In genomic region chr2:125303764-125304384, GRCm38 (mm10) we compare ENCODE assay signal across 11 mouse cellular contexts. TPM values are rescaled to one million over a fixed set of nuclear protein-coding genes. Genes with fewer than 3 reads are reported as not detected.
A peak's percentile ranks its signal among the peaks of the same experiment; 100 is the strongest.
DNase-seq lines count a peak whose midpoint lies in the region; ATAC-seq and TF ChIP-seq lines count a peak whose summit lies in the region.
"Had no signal": no experiment of that assay in that cellular context is flagged by ENCODE, and none has a peak within 500 bp of the region (broad histone marks: within the 10 kb centered on the region; RNA-seq: fewer than 3 reads in every experiment).

No protein-coding gene starts in this region.

- peak; percentile 54 for TF ChIP-seq CTCF in lung, adult 2 months (IDR thresholded peaks at IDR 0.05; ENCODE audit: insufficient read depth, low read length)

- no peak for TF ChIP-seq POLR2A in lung, adult 2 months (IDR thresholded peaks at IDR 0.05; ENCODE audit: borderline replicate concordance, extremely low read depth, low read depth, low read length)

- peak; percentile 50; the same call in 1 of the 2 replicates for ATAC-seq in frontal cortex, adult (ENCODE audit: low TSS enrichment)
- ATAC-seq: forebrain, embryonic 15.5 days had no signal

- DNase-seq in frontal cortex, postnatal 25 days (ENCODE audit: low spot score in 2 of 2): no peak
- DNase-seq in lung, adult 2 months: no peak
- DNase-seq in lung, postnatal 25 days (ENCODE audit: low spot score): no peak
- peak; percentile 16 for DNase-seq in ES-CJ7 (ENCODE audit: low read depth, low spot score)
- peak; percentile 37 for DNase-seq in lung, postnatal 14 days
- DNase-seq in left cerebral cortex, adult 9 months (ENCODE audit: low spot score in 2 of 2): no peak
- DNase-seq in right cerebral cortex, adult 2 months (ENCODE audit: low spot score in 2 of 2): no peak

- WGBS in lung, adult 2 months: 63% methylated on average over 5 of the region's 5 CpGs

- H3K4me1 ChIP-seq in lung, adult 2 months (ENCODE audit: control insufficient read depth, insufficient read depth, low read length): no peaks in the 10 kb centered on the region; the same call in 1 of the 2 replicates
- H3K4me1 ChIP-seq: forebrain, embryonic 15.5 days; hindbrain, embryonic 10.5 days had no signal

- no peak overlapping the region for H3K4me3 ChIP-seq in lung, adult 2 months (replicated peaks; ENCODE audit: extremely low read depth, low read depth, low read length)
- H3K4me3 ChIP-seq: forebrain, embryonic 15.5 days; hindbrain, embryonic 10.5 days; limb, embryonic 10.5 days had no signal

RNA-seq across cellular contexts. Expression of gene Dut, which starts 56.9 kb away (rescaled TPM):
- 15.1 and 21.2 TPM in 2 replicates for polyA plus RNA-seq in lung, adult 2 months (2012; rRNA removed)

Comparison
In these comparisons a context has a peak if more than half of its experiments do, and no peak if none do; other contexts are left out.
1. DNase-seq: peak in ES-CJ7 (single experiment) and lung, postnatal 14 days (single experiment); none in frontal cortex, postnatal 25 days (0 of 2), lung, adult 2 months (single experiment), lung, postnatal 25 days (single experiment), left cerebral cortex, adult 9 months (0 of 2) and right cerebral cortex, adult 2 months (0 of 2).